Mouse (Mus musculus): ENCODE measurements at regions not wholly inside any gene's neighbourhood (a gene's known extent, or its start where the extent isn't known, plus 50 kb on each side); places are given as distances from the start of the nearest gene placed in this dataset.
"Not testable (repeated sequence)": the region's sequence is repeated elsewhere in the genome, so short reads cannot be mapped to it uniquely, and the experiment has no call there.

DNA sequence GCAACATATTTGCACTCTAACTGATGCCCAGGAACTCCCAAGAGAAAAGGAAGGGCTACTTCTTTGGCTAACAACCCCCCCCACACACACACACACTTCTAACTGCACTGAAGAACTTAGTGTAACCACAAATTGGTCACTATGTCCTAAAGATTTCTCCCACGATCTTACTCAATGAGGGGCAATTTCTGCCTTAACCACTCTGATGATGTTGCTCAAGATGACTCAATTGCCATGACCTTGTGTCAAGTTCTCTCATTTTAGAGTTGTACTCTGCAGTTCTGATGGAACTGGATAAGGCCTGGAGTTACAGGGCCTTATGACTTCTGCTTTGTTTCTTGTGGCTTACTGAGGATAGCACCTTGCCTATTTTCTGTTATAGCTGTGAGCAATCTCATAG, 81.7 kb downstream of the Sem1 start:
- DNase-seq (ENCODE audit: low spot score) = no peak

DNA sequence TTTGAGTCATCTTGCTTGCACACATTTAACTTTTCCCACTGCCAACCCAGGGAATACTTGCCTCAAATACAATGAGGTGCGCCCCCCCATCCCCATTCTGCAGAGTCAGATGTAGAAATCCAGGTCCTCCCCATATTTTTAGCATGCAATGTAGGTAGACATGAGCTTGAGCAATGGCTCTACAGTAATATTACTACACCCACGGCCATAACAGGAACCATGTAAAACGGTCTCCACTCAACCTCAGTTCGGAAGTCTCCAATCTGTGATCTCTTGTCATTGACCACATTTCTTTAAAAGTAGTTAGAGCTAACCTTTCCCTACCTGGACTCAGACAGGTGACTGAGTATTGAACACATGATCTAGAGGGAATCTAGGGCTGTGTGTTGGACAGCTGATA, 82.1 kb downstream of the Sem1 start:
- no peak for DNase-seq (ENCODE audit: low spot score)

- DNase-seq (ENCODE audit: low spot score) = no peak
Measured at GRCm38 (mm10) chr6:6488191-6488590, 90.3 kb downstream of the Sem1 start.

DNA sequence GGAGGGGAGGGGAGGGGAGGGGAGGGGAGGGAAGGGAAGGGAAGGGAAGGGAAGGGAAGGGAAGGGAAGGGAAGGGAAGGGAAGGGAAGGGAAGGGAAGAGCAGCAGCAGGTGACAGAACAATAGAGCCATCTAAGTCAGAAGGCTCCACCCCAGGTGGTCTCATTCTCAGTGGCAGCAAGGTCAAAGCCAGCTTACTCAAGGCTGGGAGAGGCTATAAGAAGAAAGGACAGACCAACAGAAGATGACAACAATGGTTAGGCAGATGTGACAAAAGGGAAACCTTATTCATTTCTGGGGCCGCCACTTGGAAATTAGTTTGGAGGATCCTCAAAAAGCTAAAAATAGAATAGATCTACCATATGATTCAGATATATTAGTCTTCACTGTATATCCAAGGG, 96.9 kb downstream of the Sem1 start:
- not testable (repeated sequence) for DNase-seq (ENCODE audit: low spot score)

DNA sequence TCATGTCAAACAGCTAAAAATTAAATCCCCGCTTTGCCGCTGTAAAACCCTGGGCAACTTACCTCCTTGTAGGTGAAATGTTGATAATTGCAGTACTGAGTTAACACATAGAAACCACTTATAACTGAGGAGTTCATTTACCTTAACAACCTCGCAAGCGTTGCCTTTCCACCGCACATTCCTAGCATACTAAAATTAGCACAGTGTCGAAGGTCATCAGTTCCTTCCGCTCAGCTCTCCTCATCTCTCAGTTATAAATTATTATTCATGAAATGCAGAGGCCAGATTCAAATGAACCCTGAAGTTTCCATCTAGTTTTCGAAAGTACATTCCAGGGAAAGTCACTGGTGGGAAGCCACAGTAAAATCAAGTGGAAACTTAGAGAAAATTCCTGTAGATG, 108.1 kb downstream of the Sem1 start:
- no peak for DNase-seq (ENCODE audit: low spot score)

GRCm38 (mm10) chr6:6467526-6467925, 110.9 kb downstream of the Sem1 start:
- no peak for DNase-seq (ENCODE audit: low spot score)

GRCm38 (mm10) chr6:6466231-6466630, 112.2 kb downstream of the Sem1 start:
- DNase-seq (ENCODE audit: low spot score) = no peak

DNA sequence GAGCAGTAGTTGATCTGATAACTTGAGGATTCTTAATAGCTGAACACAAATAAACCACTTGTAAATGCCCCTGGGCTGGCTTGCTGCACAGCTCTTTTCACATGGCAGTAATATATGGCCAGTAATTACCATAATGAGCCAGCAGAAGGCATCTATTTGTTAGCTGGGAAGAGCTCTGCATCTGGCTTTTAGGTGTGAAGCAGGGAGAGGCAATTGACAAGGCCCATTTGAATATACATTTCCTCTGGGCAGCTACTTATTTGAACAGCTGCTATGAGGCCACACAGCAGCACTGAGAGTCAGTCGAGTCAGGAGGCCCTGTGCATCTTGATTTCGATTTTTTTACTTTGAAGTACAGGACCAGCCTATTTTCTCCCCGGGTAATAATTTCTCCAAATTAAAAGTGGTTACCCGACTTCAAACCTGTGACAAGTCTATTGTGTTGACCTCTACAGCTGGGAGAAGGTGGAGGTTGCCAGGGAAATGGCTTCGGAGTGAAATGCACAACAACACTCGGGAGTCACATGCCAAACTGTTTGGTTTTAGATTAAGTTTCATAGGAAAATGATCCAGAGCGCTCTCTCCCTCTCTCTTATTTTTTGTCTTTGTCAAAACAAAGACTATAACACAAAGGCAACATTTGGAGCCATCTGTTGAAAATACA, 114.5 kb downstream of the Sem1 start:
- DNase-seq (ENCODE audit: low spot score) = no peak

GRCm38 (mm10) chr6:6459918-6460239, 118.6 kb downstream of the Sem1 start:
- no peak for DNase-seq (ENCODE audit: low spot score)

- DNase-seq (ENCODE audit: low spot score) = no peak
Measured at GRCm38 (mm10) chr6:6459006-6459917, 119.2 kb downstream of the Sem1 start.

DNA sequence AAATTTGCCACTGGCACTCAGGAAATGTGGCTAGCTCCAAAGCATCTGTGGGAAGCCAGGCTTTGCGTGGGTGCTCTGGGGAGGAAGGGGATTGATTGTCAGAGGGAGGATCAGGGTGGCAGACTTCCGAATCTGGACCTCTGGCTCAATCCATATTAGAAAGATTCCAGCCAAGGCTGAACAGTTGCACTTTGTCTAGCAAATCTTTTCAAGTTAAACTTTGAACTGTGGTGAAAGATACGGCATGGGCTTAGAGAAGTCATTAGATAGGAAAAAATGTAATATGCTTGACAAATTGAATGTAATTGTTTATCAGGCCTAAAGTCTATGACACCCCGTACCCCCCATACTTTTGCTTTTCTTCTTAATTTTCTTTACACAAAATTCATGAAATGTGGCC, 120.7 kb downstream of the Sem1 start:
- DNase-seq (ENCODE audit: low spot score) = no peak

GRCm38 (mm10) chr6:6457001-6457400, 121.5 kb downstream of the Sem1 start:
- DNase-seq (ENCODE audit: low spot score) = no peak

DNA sequence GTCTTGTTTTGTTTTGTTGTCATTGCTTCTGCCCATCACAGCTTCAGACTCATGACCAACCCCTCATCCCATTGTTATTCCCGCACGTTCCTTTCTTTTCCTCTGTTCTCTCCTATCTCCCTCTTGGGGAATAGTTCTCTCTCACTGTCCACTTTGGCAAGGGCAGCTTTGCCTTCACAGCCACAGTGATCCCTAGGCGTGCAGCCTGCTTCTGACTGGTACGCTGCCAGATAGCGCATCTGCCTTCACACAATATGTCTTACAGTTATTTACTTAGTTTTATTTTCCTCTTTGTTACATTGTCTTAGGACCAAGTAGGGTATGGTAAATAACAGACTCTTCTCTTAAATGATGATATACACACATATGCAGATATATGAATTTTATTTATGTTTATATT, 122.9 kb downstream of the Sem1 start:
- DNase-seq (ENCODE audit: low spot score) = no peak

GRCm38 (mm10) chr6:6454396-6454795, 124.1 kb downstream of the Sem1 start:
- no peak for DNase-seq (ENCODE audit: low spot score)

- no peak for DNase-seq (ENCODE audit: low spot score)
Measured at GRCm38 (mm10) chr6:6434855-6435254, 143.6 kb downstream of the Sem1 start.

DNA sequence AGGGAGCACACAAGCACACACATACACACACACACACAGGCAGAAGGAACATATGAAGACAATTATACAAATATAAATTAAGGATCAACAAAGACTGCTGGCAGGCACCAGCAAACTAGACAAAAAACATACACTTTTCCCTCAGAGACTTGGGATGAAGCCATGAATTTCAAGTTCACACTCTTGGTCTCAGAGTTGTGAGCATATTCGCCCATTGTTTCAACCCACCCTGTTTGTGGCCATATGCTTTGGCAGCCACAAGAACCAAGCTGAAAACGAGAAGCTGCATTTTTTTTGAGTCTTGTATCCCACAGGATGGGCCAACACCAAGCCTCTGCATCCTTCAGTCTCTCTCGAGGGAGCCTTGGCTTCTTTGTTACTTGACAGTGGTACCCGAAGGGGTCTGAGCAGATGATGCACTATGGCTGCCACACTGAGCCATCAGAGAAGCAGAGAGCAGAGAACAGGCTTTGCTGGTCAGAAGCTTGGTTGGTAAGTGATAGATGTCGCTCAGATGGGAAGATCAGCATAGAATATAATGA, 144.1 kb downstream of the Sem1 start:
- no peak for DNase-seq (ENCODE audit: low spot score)

- no peak for DNase-seq (ENCODE audit: low spot score)
Measured at GRCm38 (mm10) chr6:6433179-6433578, 145.3 kb downstream of the Sem1 start.

- DNase-seq (ENCODE audit: low spot score) = no peak
Measured at GRCm38 (mm10) chr6:6414654-6415610, 163.5 kb downstream of the Sem1 start.

- no peak for DNase-seq (ENCODE audit: low spot score)
Measured at GRCm38 (mm10) chr6:6397997-6398396, 180.5 kb downstream of the Sem1 start.

GRCm38 (mm10) chr6:6389454-6390445, 172.8 kb upstream of the Slc25a13 start:
- DNase-seq (ENCODE audit: low spot score) = no peak
